Mouse (Mus musculus) testis, postnatal 10 days (tissue): ENCODE results near the gene Ube2v1.

Experiments used
- DNase-seq: peaks from one replicate; pipeline ENCODE4 v3.0.0; 2021; ENCODE audit warnings: low spot score

The Ube2v1 gene

GRCm38 (mm10) chr2:167631591-167632448 lies at the start of gene Ube2v1:
TSS of gene Ube2v1 (minus strand) at chr2:167632095.
- DNase-seq = peak; percentile 98

GRCm38 (mm10) chr2:167680657-167681056 lies 48.8 kb upstream of the Ube2v1 start:
- DNase-seq = peak; percentile 78

GRCm38 (mm10) chr2:167679902-167680430 lies 48.1 kb upstream of the Ube2v1 start:
- DNase-seq = peak; percentile 93

GRCm38 (mm10) chr2:167678600-167678999 lies 46.7 kb upstream of the Ube2v1 start:
- DNase-seq = peak; percentile 70

GRCm38 (mm10) chr2:167675120-167675909 lies 43.4 kb upstream of the Ube2v1 start:
- DNase-seq = no peak

- DNase-seq = peak; percentile 49
These were observed 40.4 kb upstream of the Ube2v1 start for GRCm38 (mm10) chr2:167672212-167672685.

GRCm38 (mm10) chr2:167671101-167671633 lies 39.3 kb upstream of the Ube2v1 start:
- no peak for DNase-seq

GRCm38 (mm10) chr2:167669398-167669797 lies 37.5 kb upstream of the Ube2v1 start:
- DNase-seq = no peak

- DNase-seq = no peak
These were observed 36.5 kb upstream of the Ube2v1 start for GRCm38 (mm10) chr2:167668426-167668825.

- DNase-seq = no peak
These were observed 34.2 kb upstream of the Ube2v1 start for GRCm38 (mm10) chr2:167665972-167666713.

GRCm38 (mm10) chr2:167662713-167663112 lies 30.8 kb upstream of the Ube2v1 start:
- no peak for DNase-seq

- peak; percentile 98 for DNase-seq
These were observed 29.6 kb upstream of the Ube2v1 start, which contains the start of gene Gm20431 for GRCm38 (mm10) chr2:167661270-167662203. TSS of gene Gm20431 (minus strand) at chr2:167661496.

- DNase-seq = no peak
These were observed 28.7 kb upstream of the Ube2v1 start for GRCm38 (mm10) chr2:167660611-167660971.

- peak; percentile 75 for DNase-seq
These were observed 28.1 kb upstream of the Ube2v1 start for GRCm38 (mm10) chr2:167659847-167660610.

GRCm38 (mm10) chr2:167659177-167659846 lies 27.4 kb upstream of the Ube2v1 start:
- no peak for DNase-seq

GRCm38 (mm10) chr2:167658712-167659111 lies 26.8 kb upstream of the Ube2v1 start:
- DNase-seq = no peak

- no peak for DNase-seq
These were observed 26.1 kb upstream of the Ube2v1 start for GRCm38 (mm10) chr2:167657973-167658372.

- DNase-seq = no peak
These were observed 25.0 kb upstream of the Ube2v1 start for GRCm38 (mm10) chr2:167656629-167657478.
